Mouse (Mus musculus): ENCODE data around the gene Tex46.

- no peak for TF ChIP-seq CTCF (IDR thresholded peaks at IDR 0.05; ENCODE audit: low read depth, low read length)
- TF ChIP-seq GATA1 (IDR thresholded peaks at IDR 0.05; ENCODE audit: borderline replicate concordance, low read length), result no peak
Measured at GRCm38 (mm10) chr4:136631237-136631994, 21.2 kb downstream of the Tex46 start.
